Mouse (Mus musculus) left cerebral cortex, adult 18-20 months (tissue): ENCODE results near the gene Shq1. TPM values are rescaled to one million over a fixed set of nuclear protein-coding genes. Genes with fewer than 3 reads are reported as not detected.

Source experiments
- DNase-seq, 2 experiments: peaks; one replicate each; pipeline ENCODE4 v3.0.0; 2021 to 2022; ENCODE audit warnings: low spot score in 2 of 2, mixed read lengths in 1 of 2
- long read RNA-seq, 2 experiments: library from polyadenylated mRNA; stranded (forward); transcript quantifications; one replicate each; pipeline ENCODE4 v2.0.0; 2021
- total RNA-seq, 2 experiments: library from RNA; stranded (reverse); gene quantifications; 2 replicates each; pipeline ENCODE4 v1.2.3; 2021

Shq1 gene
- total RNA-seq, result 1 to 10 TPM; 5.7 to 5.8 TPM
- long read RNA-seq, experiment 1, transcript Shq1-204 (11 exons, 1,990 nt), result major isoform, 7 of 11 reads
- long read RNA-seq, experiment 1, partial matches to known transcripts, result 0 of 11 reads
- long read RNA-seq, experiment 1, other reads (novel, unspliced or antisense), result 4 of 11 reads
- long read RNA-seq, experiment 2, partial matches to known transcripts, result 0 of 4 reads
- long read RNA-seq, experiment 2, other reads (novel, unspliced or antisense), result 0 of 4 reads

DNA sequence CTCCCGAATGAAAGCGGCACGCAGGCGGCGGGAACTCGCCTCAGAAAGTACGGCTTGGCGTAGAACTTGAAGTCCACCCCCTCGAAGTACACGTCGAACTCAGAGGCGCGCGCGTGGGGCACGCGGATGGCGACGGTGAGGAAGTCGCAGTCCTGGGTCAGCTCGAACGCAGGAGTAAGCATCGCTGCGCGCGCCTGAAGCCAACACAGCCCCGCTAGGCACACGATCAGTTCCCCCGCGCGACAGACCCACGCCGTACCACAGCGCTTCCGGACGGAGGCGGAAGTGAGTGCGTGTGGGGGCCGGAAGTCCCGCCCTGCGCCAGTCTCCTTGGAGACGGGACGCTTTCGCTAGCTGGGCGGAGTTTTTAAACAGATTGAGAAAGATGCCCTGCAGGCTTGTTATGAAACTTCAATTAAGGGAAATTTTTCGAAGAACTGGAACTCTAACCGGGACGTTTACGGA, at the start of gene Shq1:
TSS of gene Shq1 (minus strand) at position 278 of the 465 bp plus-strand sequence.
- DNase-seq, result peak; percentile 88 to 90

DNA sequence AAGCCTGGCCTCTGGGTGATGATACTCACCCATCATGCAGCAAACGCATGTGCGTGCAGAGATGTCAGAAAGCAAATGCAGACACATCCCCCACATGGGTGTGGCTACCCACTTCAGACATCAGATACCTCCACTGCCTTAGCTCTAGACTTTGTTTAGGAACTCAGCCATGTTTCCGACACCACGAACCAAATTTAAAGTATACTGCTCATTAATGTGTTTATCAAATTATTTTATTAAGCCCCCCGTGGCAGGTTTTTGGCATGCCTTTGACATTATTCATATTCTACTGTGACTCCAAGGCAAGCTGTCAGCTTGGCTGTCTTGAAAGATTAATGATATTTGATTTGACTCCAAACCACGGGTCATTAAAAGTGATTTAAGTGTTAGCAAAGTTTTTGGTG, 49.1 kb upstream of the Shq1 start:
- no peak for DNase-seq

DNA sequence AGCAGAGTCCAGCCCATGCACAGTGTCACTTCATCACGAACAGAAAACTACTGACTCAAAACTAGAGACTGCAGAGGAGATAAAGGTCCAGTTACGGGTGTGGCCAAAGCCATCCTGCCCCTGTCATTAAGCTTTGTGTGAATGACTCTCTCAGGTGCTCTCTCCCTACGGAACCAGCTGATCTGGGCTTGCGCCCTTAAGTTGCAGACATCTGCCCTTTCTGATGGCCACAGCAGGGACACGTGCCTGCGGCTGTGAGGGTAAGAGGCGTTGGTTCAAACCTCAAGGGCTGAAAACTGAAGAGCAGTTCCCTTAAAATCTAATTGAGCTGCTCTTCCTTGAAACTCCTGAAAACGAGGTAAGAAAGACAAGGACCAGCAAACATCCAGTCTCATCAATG, 45.9 kb upstream of the Shq1 start:
- no peak for DNase-seq

DNA sequence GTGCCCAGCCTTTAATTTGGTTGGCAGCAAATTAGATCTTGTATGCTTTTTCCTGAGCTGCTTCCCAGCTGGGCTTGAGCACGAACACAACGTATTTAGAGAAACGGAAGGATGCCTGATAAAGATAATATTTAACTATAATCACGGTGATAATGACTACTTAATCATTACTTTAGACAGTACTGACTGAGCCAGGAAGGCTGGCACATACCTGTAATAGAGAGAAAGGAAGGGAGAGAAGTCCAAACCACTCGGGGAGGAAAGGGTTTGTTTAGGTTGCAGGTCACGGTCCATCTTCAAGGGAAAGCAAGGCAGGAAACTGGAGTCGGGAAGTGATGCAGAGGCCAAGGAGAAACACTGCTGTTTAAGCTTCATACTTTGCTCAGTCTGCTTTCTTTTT, 45.2 kb upstream of the Shq1 start:
- no peak for DNase-seq

DNA sequence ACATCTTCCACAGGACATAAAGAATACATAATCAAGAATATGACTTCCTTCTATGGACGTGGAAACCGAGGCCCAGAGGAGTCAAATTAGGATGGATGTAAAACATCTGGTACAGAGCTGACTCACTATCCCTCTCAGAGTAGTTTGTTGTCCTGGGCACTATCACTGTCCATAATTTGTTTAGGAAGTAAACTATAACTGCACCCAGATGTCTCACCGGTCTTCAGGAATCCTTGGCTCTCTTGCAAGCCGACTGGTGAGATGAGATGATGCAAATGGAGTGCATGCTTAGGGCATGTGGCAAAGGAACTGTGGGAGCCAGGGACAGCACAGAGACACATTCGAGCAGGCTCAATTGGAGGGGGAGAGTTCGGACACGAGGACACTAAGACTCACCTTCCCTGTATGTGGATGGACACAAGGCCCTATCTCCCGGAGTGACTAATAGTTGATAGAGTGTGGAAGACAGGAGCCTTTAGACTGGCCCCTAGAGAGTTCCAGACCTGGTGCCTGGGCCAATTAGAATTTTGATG, 44.4 kb upstream of the Shq1 start:
- DNase-seq, result no peak

DNA sequence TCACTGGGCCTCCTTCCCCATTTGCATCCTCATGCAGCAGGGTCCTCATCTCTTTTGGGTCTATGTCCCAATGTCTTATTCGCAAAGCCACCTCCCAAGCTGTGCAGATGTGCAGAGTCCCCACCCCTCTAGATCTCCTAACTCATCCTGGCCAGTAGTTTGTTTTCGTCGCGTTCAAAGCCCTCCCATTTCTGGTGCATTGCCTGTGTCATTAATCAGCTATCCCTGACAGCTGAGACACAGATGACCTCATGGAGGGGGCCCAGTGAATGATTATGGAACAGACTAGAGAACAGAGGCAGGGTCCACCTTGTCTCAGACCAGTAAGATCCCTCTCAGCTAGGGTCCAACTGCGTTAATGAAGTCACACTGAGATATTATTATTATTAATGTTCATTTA, 39.9 kb upstream of the Shq1 start:
- DNase-seq, result no peak

DNA sequence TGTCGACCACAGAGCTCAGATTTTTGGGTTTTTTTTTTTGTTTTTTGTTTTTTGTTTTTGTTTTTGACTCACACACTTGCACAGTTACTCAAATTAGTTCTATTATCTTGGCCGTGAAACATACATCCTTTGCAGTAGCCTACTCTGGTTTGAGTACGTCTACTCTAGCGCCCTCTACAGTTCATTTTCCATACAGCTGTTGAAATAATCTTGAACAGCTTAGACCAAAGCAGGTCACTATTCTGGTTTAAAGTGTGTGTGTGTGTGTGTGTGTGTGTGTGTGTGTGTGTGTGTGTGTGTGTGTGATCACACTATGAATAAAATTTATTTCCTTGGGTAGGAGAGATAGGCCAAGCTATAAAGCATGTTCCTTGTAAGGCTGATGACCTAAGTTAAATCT, 39.2 kb upstream of the Shq1 start:
- no peak for DNase-seq

DNA sequence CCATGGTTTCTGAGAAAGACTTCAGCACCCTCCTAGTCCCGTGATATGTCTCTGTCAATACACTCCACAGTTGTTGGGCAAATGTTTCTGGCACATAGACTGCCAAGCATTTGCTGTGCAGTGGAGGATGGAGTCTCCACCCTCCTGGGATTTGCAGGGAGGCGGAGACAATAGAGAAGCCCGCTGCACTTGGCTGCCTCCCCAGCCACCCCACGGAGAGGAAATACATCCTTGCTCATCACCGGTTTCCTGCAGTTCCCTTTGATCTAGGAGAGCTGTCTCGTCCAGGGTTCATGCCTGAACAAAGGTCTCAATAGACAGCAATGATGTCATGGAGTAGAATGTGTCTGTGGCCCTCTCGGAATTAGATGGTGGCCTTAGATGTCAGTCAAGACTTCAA, 38.5 kb upstream of the Shq1 start:
- DNase-seq, result peak in 1 of 2 experiments; percentile 10

DNA sequence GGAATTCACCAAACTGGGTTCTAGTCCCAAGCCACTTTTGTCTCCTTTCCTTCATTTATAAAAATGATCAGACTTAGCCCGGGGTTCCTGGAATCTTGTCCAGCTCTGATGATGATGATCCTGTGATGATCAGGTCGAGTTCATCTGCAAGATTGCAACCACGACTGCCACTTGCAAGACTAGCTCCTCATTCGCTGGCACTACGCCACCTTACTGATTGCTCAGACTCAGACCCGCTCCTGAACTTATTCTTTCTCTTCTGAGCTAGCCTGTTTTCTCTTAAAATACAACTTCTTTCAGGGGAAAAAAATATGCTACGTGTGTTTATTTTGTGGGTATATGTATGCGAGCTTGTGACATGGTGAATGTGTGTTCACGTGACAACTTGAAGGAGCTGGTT, 38.0 kb upstream of the Shq1 start:
- DNase-seq, result no peak

DNA sequence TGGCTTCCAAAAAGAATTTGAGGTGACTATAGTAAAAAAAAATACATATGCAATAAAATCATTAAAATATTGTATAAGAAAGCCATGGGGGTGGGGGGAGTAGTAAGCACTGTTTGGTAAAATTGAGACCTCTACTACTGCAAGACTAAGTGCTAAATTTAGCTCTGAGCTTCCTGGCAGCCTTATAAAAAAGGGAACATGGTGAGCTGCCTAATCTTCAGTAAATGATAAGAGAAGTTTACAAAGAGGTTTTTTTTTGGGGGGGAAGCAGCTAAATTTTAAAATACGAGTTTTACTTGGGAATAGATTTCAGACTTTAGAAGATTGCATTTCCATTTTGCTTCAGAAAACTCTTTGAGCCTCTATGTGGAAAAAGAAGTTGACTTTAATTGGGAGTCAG, 37.3 kb upstream of the Shq1 start:
- no peak for DNase-seq

DNA sequence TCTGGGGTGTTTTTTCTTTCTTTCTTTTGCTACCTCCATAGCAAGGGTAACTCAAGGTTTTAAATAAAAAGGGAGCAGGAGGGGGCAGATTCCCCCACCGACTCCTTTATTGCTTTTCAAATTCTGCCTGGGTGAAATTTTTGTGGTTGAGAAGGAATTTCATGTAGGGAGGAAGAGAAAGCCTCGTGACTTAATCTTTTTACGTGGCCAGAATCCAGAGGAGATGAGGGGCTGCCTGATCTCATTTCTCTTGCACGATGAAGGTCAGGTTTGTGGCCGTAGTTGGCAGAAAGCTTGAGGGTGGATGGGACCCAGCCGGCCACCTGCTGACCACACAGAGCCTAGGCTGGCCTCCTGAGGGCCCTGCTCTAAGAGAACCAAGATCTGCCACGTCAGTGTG, 36.6 kb upstream of the Shq1 start:
- no peak for DNase-seq

DNA sequence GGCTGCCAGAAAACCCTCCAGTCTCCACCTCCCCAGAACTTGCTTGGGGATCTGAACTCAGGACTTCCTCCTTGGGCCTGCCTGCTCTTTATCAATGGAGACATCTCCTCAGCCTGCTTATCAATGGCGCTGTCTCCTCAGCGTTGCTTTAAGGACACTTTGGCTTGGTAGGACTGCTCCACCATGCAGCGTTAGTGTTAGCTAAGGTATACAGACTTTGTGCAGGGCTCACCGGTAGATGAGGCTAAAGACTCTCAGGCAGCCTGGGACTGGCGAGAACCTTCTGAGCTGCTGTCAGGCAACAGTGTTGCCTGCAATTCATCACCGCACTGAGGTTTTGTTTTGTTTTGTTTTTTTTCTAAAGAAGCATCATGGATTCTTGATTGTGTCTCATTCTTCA, 35.9 kb upstream of the Shq1 start:
- no peak for DNase-seq

DNA sequence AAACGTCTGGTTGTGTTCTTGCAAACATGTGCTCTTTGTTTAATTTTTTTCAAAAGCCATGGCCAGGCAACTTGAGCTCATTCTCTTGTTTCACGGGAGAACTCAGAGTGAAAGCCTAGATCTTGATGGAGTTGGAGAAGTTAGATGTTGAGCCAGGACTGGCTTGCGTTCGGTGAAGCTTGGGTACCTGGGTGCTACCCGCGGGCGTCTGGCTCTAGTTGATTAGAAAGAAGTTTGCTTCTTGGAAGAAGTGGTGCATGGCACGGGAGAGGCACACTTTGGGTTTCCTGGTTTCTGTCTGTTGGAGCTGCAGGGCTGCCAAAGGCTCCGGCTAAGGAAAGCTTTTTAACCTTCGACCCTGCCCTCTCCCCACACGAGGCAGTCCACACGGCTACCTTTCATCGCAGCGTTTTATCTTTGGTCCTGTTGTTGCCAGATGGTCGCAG, 34.4 kb upstream of the Shq1 start:
- DNase-seq, result no peak

DNA sequence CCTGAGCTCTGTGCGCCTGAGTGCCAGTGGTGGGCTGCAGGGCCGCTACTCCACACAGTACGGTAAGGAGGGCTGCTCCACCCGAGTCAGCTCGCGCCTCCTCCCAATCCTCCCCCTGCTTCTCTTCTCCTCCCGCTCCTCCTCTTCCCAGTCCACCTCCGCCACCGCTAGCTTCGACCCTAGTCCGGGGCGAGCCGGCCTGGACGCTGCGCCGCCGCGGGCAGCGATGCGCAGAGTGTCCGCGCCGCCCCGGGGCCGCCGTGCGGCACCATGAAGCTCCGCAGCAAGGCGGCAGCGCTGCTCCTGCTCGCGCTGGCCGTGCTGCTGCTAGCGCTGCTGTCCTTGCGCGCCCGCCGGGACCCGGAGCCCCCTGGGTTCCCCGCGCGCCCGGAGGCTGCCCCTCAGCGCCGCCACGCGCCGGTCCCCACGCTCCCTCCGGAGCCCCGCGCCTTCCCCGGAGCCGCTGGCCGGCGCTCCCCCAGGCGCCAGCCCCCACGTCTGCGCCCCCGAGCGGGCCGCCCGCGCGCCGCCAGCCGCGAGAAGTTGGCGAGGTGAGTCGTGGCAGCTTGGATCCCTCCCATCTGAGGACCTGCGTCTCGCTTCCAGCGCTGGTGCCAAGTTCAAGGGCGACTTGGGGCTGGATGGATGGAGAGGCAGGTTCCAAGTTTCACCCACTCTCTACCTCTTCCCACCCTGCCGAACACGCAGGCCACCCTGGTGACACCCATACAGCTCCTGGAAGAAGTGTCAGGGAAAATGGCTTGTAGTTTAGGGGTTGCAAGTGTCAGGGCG, 33.8 kb upstream of the Shq1 start, which contains the start of gene Gxylt2:
TSS of gene Gxylt2 (plus strand) at position 161 of the 792 bp plus-strand sequence.
- peak; percentile 15 to 39 for DNase-seq

DNA sequence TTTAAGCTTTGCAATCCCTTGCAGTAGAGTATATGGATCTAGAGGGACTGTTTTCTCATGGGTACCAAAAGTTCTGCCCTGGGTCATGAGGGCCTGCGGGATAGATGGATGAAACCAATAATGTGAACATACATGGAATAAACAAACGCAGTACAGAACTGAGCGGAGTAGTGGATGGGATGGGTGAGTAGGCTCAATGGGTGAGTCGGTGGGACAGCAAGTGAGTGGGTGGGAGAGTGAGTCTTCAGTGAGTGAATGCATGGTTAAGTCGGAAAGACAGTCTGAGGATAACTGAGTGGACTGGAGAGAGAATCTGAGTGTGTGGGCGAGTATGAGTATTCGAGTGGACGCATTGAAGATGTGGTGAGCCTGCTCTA, 33.2 kb upstream of the Shq1 start:
- DNase-seq, result no peak

DNA sequence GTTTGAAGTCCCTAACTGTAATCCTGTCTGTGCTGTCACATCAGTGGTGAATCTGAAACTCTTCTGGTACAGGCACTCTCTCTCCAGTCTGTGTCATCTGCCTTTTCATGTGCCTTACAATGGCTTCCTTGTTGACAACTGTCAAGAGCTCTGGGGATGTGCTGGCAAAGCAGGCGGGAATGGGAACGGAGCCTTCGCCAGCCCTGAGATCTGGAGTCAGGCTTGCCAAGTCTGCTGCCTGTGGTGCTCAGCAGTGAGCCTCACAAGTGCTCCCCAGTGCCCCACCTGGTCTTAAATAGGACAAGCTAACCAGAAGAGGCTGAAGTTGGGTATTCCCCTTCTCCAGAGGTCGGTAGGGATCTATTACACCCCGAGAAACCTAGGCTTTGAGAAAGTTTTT, 29.8 kb upstream of the Shq1 start:
- DNase-seq, result no peak

DNA sequence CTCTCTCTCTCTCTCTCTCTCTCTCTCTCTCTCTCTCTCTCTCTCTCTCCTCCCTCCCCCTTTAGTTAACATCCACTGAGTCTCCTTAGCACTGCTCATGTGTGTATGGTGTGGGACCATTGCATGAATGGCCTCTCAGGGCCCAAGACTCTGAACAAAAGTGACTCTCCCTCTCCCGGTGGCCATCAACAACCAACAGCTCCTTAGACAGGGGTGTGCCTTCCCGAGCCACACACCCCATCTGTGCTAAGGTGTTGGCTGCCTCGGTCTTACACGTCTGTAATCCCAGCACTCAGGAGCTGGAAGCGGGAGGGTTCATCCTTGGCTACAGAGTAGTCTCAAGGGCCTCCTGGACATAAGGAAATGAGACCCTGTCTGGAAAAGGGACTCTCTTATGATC, 29.0 kb upstream of the Shq1 start:
- no peak for DNase-seq

DNA sequence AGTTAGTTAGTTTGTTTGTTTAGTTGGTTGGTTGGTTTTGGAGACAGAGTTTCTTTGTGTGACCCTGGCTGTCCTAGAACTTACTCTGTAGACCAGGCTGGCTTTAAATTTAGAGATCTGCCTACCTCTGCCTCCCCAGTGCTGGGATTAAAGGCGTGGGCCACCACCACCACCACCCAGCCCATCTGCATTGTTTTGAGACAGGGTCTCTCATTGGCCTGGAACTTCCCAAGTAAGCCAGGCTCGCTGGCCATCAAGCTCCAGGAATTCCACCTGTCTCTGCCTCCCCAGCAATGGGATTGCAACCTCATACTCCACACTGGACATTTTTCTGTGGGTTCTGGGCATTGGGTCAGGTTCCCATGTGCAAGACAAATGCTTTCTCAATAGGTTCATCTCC, 15.4 kb upstream of the Shq1 start:
- DNase-seq, result no peak

DNA sequence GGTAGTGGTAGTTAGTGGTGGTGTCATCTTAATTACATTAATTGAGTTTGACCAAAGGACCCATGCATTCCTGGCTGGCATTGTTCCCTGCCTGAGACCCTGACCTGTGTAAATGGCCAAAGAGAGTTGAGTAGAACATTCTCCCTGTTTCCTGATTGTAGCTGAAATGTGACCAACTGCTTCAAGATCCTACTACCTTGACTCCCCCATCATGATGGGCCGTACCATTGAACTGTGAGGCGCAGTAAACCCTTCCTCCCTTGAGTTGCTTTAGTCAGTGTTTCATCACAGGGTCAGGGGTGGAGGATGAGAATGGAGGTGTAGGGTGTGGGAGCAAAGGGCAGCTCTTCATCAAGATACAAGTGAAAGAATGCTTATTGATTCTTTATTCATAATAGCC, 7.7 kb upstream of the Shq1 start:
- no peak for DNase-seq

DNA sequence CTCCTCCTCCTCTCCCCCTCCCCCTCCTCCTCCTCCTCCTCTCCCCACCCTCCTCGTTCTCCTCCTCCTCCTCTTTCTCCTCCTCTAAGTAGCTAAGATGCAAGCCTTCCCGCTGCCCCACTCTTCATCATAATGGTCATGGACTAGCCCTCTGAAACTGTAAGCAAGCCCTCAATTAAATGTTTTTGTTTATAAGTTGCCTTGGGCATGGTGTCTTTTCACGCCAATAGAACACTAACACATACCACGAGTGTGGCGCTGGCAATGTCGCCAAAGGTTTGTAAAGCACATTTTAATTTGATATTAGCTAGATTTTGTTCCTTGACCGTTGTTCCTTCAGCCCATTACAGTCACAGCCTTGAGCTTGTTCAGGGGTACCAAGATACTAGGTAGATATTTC, 5.5 kb upstream of the Shq1 start:
- DNase-seq, result no peak

DNA sequence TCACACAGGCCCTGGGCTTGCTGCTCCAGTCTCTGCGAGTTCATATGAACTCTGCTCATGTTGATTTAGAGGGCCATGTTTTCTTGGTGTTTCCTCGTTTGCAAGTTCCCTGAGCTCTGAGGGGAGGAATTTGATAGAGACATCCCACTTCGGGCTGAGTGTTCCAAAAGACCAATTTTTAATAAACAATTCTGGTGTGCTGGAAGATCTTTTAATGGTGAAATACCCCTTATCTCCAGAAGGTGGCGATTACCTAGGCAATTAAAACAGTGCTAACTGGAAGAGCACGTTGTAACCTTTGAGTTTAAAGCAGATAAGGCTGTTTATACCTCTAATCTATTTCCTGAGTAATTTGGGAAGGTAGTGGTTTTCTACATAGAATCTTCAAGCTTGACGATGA, 4.0 kb upstream of the Shq1 start:
- no peak for DNase-seq

DNA sequence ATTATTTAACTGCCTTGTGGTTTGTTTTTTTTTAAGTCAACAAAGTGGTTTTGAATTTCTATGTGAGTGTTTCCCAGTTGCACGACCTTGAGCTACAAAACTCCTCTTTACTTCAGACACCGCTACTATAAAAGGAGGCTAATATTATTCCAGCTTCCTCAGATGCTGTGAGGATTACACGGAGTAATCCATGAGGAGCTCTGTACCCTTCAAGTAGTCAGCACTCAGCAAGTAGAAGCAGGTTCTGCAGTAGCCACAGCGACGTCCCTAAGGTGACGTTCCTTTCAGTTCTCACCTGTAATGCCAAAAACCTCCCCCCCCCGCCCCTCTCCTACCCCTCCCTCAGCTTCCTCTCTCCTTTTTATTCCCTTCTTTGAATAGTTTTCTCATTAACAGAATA, 444 bp upstream of the Shq1 start:
- DNase-seq, result no peak
